Mouse (Mus musculus): ENCODE results near the gene Mllt11.

DNA sequence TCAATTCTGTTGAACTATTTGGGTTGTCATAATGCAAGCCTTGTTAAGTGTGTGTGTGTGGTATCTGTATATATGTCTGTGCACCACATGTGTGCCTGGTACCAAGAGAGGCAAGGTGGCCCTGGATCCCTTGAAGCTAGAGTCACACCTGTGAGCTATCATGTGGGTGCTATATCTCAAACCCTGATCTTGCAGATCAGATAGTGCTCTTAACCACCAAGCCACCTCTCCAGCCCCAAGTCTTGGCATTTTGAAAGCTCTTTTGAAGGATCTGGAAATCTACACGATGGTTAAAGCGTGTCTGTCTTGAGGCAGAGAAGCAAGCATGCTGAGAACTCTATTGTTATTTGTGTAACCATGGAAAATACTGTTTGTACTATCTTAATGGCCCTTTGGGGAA lies 21.4 kb downstream of the Mllt11 start:
- TF ChIP-seq CTCF (IDR thresholded peaks at IDR 0.05; ENCODE audit: low read depth, low read length), result no peak
- TF ChIP-seq EP300 (IDR thresholded peaks at IDR 0.05; ENCODE audit: insufficient read depth, low read depth, low read length), result no peak
- TF ChIP-seq POLR2A (IDR thresholded peaks at IDR 0.05; ENCODE audit: insufficient read depth, low read length), result no peak
